Mouse (Mus musculus): Measurements from ENCODE around the gene Zfp367.

GRCm38 (mm10) chr13:64153751-64154267, 807 bp upstream of the Zfp367 start:
- TF ChIP-seq TAL1 (IDR thresholded peaks at IDR 0.05; ENCODE audit: low read length) (no peak), GATA1 (IDR thresholded peaks at IDR 0.05; ENCODE audit: low read length) (no peak)
